Mouse (Mus musculus): ENCODE data around the gene Usmg5.

GRCm38 (mm10) chr19:47088226-47088625 is 2.2 kb downstream of the Usmg5 start:
- no peak for TF ChIP-seq POLR2A (IDR thresholded peaks at IDR 0.05; ENCODE audit: borderline replicate concordance, extremely low read depth, low read depth, low read length)
- no peak for TF ChIP-seq CTCF (IDR thresholded peaks at IDR 0.05; ENCODE audit: insufficient read depth, low read length)
